Mouse (Mus musculus) C2C12 (cell line): ENCODE results near the gene Pex1.

Experiments
- CEBPB ChIP-seq: IDR thresholded peaks from one replicate; pipeline ENCODE4 v1.6.1; 2011; ENCODE audit warnings: low read depth, mild to moderate bottlenecking, control low read depth, moderate library complexity
- CTCF ChIP-seq: IDR thresholded peaks from one replicate; pipeline ENCODE4 v1.5.1; 2011; ENCODE audit not compliant: control insufficient read depth, insufficient read depth, insufficient read length
- FOSL1 ChIP-seq: IDR thresholded peaks from one replicate; pipeline ENCODE4 v1.8.0; 2011; ENCODE audit warnings: mild to moderate bottlenecking, low read length; ENCODE audit not compliant: poor library complexity, insufficient read depth, severe bottlenecking
- MYOD1 ChIP-seq: IDR thresholded peaks from one replicate; pipeline ENCODE4 v1.6.1; 2011; ENCODE audit warnings: low read depth; ENCODE audit not compliant: control insufficient read depth, insufficient read length
- MYOG ChIP-seq: IDR thresholded peaks from one replicate; pipeline ENCODE4 v1.6.1; 2011; ENCODE audit not compliant: control insufficient read depth, insufficient read length; ENCODE audit errors: extremely low read depth
- USF1 ChIP-seq: IDR thresholded peaks from one replicate; pipeline ENCODE4 v1.6.1; 2011; ENCODE audit warnings: low read depth, mild to moderate bottlenecking, control low read depth, moderate library complexity

- no peak for TF ChIP-seq MYOG
- no peak for TF ChIP-seq FOSL1
- TF ChIP-seq CTCF = no peak
- no peak for TF ChIP-seq MYOD1
- TF ChIP-seq CEBPB = no peak
- no peak for TF ChIP-seq USF1
Measured at GRCm38 (mm10) chr5:3632285-3632684, 36.4 kb downstream of the Pex1 start.
